Mouse (Mus musculus) granulocyte monocyte progenitor cell, adult 5-6 weeks (primary cell): Measurements from ENCODE around the gene Asb1. TPM values are rescaled to one million over a fixed set of nuclear protein-coding genes. Genes with fewer than 3 reads are reported as not detected.

Source experiments
- ATAC-seq: replicated peaks from 2 replicates; pipeline ENCODE4 v1.8.0; 2016; ENCODE audit warnings: mild to moderate bottlenecking, moderate TSS enrichment, inconsistent platforms; ENCODE audit not compliant: poor library complexity, severe bottlenecking
- total RNA-seq, 2 experiments: library from RNA; stranded (forward) in 1 of 2; stranded (reverse) in 1 of 2; fragments of 200-712, 200-1000 nt in 1 of 2; fragments of >200 nt in 1 of 2; fragmentation: Nextera tagmentation in 1 of 2; gene quantifications; 2 replicates each; pipeline ENCODE4 v1.2.3; 2014 to 2017

Gene Asb1
- total RNA-seq (2014; fragmentation: Nextera tagmentation) (4.2 and 8.1 TPM in 2 replicates), total RNA-seq (2017) (7.9 and 12.2 TPM in 2 replicates)

DNA sequence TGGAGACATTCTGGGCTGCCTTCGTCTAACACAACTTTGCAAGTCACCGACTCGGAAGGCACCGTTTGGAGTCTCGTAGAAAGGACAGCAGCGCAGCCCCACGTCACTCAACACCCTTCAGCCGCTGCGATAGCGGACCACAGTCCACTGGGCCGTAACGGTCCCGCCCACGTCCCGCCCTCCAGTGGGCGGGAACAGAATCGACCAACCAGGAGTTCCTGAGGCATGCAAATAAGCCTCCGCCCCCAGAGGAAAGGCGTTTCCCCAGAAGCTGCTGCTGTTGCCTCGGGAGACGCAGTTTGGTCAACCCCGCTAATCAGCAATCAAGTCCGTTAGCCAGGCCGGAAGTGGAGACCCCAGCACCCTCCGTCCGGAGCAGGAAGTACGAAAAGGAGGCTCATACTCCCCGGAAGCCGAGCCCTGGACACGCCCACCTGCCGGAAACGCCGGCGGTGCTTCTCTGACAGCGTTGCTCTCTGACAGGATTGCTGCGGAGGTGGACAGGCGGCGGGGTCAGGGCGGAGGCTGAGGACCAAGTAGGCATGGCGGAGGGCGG is at the start of gene Asb1:
Gene Asb1, plus strand, starts transcription at position 274 of the 556 bp plus-strand sequence.
- peak; percentile 92 for ATAC-seq

DNA sequence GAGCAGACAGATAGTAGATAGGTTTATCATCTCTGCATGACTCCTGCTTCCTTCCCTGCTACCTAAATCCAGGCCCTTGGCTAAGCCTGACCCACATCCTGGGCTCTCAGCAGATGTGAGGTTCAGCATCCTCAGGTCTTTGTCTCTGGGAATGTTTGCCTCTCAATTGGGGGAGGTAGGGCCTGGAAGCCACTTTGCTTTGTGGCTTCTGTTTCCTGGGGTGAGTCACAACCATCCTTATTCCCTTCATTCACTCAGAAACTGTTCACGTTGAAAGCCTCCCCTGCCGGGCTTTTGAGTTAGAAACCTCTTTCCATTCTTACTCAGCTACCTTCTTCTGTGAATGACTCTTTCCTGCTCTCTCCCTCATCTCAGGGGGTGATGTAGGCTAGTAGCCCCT is 47.6 kb upstream of the Asb1 start:
- no peak for ATAC-seq

DNA sequence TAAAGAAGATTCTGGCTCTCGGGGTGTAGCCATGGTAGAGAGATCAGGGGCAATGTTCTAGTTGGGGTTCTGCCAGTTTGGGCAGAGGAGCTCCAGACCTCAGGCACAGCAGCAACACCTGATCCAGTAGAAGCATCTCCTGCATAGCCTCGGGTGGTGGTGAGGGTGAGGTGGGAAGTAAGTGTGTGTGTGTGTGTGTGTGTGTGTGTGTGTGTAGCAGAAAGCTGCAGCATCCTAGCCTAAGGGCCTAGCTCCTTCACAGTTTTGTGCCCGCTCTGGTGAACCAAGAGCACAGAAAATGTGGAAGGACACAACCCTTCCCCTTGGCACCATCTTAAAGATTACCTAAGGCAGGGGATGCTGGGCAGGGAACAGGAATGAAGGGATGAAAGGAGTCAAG is 46.4 kb upstream of the Asb1 start:
- no peak for ATAC-seq

DNA sequence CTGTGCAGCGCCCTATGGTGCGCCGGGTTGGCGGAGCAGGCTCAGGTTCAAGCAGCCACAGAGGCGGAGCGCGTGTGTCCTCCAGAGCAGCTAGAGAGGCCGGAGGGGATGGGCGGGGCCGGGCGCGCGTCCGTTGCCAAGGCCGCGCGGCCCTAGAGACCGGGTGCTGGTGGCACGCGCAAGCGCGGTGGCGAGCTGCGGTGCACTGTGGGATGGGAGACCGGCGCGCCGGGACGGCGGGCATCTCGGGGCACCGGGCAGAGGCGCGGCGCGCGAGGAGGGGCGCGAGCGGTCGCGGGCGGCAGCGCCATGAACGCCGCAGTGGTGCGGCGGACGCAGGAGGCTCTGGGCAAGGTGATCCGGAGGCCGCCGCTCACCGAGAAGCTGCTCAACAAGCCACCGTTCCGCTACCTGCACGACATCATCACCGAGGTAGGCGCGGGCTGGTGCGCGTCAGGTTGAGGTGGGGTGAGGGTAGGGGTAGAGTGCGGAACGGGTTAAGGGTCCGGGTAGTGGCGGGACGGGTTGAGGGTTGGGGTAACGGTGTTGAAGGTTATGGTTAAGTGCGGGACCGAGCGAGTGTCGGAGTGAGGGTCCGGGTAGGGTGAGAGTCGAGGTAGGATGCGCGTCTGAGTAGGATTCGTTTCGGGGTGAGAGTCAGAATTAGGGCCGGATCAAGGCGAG is 45.7 kb upstream of the Asb1 start, which contains the start of gene Traf3ip1:
Gene Traf3ip1, plus strand, starts transcription at position 191 of the 684 bp plus-strand sequence.
- peak; percentile 96 for ATAC-seq

DNA sequence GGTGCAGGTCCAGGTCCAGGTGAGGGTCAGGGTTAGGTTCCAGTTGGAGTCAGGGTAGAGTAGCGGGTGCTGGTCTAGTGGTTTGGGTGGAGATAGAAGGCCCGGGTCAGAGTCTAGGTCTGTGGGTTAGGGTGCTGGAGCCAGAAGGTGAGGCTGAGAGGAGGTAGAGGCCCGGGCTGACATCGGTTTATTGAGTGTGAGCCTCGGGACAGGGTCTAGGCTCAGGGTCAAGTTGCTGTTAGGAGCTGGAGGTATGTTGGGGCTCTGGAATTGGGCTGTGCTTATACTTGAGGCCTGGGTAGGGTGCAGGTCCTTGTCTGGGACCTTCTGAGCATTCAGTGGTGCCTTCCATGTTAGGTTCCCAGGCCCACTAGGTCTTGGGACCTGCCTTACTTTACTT is 45.0 kb upstream of the Asb1 start:
- no peak for ATAC-seq

DNA sequence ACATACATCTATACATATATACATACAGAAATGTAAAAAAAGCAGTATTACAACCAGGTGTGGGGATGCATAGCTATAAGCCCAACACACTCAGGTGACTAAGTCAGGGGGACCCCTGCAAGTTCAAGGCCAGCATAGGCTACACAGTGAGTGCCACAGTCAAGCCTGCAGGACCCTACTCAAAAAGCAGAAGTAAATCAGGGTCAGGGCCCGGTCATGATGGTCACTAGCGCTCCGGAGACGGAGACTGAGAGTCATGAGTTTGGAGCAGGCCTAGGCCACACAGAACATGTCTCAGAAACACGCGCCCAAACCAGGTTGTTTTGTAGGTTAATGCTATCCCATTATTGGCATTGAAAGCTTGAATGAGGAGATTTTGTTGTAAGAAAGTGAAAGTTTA is 41.8 kb upstream of the Asb1 start:
- ATAC-seq = no peak

DNA sequence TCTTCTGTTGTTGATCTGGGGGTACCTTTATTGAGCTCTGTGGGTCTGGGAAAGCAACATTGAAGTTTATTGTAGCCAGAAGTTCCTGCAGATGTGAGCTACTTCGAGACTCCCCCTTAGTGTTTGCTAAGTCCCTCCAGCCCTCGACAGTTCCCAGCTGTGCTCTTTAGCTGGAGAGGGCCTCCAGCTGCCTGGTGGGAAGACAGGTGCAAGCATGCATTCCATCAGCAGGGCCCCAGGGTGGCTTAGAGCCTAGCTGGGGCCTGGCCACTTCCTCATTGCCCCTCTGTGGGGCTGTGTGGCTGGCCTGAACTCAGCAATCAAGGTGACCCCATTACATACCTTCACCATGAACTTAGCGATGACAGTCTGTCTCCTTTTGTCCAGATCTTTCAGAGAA is 35.7 kb upstream of the Asb1 start:
- ATAC-seq = no peak

DNA sequence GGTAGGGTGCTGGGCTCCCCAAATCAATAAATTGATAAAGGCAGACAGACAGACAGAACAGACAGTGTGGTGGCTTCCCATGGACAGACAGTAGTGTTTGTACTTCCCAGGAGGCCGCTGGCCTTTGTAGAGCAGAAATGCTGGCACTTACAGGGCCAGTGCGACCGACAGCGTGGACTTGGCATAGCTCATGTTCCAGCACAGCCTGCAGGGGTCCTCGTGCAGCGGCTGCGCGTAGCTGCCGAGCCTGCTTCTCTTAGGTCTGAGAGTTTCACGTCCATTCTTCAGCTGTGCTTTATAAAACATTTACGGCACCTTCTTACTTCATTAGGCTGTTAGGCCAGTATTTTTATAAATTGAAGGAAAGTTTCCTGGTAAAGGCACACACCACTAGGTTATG is 25.4 kb upstream of the Asb1 start:
- ATAC-seq = no peak

DNA sequence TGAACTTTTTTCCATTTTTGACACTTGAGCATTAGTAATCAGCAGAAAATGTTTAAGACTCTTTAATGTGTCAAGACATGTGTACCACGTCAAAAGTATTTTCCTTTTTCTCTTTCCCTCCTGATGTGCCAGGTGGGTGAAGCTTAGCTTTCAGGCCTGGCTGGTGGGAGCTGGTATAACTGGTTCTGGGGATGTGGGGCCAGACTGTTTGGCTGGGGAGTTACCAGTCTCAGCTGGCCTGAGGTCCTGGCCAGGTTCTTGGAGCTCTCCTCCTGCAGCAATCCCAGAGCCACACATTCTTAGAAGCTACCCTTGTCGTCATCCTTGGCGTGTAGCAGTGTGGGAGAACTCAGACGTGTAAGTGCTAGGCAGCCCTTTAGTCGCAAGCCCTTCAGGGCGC is 24.7 kb upstream of the Asb1 start:
- no peak for ATAC-seq

DNA sequence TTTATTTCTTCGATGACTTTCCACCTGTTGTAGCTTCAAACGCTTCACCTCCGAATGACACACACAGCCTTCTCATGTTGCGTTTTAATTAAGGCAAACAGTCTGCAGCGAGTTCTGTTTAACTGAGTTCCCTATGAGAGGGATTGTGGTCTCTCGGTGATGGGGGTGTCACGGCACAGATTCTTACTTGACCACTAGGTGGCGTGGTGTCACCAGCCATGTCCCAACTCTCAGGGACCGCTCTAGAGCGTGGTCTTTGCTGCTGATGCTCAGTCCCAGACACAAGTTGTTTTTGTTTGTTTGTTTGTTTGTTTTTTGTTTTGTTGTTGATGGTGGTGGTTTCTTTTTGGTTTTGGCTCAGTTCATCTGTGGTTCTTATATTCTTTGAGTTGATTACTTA is 16.6 kb upstream of the Asb1 start:
- peak; percentile 95 for ATAC-seq

DNA sequence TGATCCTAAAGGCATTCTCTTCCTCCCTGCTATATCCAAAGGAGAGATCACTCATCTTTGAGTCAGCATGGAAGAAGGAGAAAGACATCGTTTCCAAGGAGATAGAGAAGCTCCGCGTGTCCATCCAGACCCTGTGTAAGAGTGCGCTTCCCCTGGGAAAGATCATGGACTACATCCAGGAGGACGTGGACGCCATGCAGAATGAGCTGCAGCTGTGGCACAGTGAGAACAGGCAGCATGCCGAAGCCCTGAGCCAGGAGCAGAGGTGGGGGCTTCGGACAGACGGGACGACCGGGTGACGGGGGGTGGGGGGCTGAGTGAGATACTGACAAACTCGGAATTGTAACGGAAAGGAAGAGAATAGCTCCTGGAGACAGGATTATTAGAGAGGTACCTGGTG is 14.5 kb upstream of the Asb1 start:
- ATAC-seq = no peak

DNA sequence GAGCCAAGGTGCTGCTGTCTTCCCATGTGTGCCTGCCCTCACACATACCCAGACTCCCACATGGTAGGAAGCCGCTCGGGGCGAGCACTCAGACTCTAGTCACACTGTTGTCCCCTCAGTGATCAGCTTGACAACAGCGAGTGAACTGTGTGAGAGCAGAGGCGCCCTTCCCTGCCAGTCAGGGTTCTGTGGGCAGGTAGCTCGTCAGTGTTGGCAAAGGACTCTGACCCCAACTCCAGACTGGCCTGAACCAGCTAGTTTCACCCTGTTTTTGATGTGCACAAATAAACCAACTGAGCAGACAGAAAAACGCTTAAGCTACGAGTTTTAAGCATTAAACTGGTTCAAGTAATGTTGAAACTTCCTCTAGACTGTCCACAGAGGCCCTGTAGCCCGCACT is 10.2 kb upstream of the Asb1 start:
- ATAC-seq = no peak

DNA sequence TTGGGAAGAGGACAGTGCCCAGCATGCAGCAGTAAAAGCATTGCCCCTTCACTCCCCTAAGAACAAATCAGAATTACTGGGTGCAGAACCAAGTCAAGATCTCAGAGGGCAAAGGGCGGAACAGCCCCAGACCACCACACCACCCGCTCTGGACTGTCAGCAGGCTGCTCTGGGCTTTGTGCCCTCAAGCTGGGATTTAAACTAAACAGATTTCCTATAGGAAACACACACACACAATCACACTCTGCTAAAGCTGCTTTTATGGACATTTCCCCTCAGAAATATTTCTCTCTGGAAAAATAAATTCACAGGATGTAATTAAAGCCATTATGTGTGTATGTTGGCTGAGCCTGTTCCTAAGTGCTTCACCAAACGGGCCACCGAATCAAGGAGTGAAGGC is 8.1 kb upstream of the Asb1 start:
- no peak for ATAC-seq

DNA sequence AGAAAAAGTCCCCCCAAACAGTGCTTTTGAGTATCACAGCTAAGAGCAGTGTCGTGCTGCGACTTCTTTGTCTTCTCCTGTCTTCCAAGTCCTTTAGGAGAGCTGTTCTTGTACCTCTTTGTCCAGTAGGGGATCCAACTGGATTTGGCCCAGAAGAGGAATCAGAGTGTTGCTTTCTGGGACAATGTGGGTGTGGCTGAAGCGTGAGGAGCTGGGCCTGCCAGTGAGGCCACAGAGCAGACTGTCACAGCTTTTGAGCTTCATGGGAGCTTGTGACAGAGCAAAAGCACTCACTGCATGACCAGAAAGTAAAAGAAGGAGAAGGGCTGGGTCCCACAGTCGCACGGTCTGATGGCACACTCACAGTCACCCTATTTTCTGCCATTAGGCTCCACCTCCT is 7.5 kb upstream of the Asb1 start:
- ATAC-seq = no peak

DNA sequence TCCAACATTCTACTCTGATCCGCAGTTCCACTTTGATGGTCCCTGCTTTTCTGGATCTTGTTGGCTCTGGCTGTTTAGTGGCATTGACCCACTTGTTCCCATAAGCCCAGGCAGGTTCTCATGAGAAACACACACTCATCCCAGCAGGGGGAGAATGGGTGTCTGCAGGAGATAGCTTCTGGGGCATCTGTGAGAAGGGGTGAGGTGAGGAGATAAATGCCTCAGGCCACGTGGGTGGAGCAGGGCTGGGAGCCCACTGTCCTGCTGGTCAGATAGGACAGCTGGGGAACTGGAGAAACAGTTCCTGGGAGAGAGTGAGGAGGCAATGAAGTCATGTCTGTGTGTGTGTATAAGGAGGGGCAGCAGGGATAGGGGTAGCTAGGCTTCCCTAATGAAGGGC is 6.9 kb upstream of the Asb1 start:
- no peak for ATAC-seq

DNA sequence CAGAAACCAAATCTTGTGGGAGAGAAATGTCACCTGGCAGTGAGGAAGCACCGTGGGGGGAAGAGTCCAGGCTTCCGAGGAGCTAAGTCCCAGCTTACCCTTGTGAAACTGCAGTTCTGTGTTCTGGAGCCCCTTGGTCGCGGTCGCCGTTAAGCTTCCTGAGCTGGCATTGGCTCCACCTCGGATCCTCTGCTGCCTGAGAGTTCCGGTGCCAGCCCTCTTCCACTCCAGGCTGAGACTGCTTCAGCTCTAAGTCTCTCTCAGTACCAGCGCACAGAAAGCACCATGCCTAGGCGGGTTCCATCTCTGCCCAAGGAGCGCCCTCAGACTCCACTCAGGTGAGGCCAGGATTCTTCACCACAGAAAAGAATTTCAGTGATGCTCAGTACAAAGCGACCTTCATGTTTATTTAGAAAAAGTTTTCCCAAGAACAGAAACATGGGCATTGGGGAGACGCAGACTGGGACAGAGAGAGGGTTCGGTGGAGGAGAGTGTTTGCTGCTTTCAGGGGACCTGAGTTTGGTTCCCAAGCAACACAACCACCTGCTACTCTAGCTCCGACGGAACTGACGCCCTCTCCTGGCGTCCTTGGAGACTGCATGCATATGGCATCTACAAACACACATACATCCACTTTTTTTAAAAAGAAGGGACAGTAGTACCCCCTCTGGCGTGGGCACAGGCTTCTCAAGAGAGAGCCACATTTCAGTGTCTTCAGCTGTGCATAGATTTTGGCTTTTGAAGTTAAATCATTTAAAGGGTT is 6.2 kb upstream of the Asb1 start:
- ATAC-seq = no peak

DNA sequence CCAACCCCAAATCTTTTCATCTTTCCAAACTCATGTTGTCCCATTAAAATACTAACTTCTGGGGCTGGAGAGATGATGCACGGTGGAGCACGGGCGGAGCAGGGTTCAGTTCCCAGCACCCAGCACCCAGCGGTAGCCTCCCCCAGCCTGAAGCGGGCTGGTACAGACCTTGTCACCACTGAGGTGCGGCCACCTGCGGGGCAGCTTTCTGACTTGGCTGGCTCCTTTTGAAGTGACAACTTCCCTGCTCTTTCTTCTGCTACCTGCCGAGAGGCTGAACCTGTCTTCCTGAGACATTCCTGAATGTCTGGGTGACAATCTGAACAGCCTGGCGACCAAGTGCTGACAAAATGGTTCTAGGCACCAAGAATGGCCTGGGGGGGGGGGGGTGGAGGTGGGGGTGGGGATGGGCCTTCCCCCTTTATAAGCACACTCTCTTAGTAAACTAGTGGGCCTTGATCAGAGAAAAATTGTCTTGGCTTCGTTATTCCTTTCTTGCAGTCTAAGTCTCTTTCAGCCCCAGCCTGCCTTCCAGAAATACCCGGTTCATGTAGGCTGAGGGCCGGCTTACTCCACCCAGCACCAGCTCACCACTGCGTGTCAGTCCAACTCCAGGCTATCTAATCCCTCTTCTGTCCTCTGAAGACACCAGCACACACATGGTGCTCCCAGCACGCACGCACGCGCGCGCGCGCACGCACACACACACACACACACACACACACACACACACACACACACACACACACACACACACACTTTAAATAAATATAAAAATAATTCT is 2.4 kb upstream of the Asb1 start:
- no peak for ATAC-seq

DNA sequence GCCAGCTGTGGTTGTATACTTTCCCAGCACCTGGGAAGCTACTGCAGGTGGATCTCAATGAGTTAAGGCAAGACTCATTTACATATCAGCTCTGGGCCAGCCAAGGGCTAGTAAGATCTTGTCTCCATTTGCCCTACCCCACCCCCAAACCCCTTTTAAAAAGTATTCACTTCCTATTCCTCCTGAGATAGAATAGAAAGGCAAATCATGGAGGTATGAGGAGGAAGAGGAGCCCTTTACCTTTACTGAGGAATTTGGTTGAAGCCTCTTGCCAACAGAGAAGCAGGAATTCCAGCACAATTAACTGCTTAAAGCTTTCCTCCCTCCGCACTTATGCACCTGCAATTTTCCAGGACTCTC is 1.8 kb upstream of the Asb1 start:
- ATAC-seq = no peak

DNA sequence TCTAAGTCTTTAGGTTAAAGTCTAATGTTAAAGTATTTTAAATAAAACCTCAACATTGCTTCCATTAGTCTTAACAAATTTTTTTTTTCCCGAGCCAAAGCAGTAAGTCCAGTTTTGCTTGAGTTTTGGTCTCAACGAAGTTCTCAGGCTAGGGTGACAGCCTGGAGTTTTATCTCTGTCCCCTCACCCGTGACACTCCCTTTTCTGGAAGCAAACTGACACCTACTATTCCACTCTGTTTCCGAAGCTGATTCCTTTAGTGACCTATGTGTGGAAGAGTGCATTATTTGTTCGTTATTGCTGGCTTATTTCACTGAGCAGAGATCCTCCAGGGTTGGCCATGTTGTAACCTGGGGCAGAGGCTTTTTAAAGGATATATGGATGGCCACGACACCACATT is 1.1 kb upstream of the Asb1 start:
- ATAC-seq = no peak

DNA sequence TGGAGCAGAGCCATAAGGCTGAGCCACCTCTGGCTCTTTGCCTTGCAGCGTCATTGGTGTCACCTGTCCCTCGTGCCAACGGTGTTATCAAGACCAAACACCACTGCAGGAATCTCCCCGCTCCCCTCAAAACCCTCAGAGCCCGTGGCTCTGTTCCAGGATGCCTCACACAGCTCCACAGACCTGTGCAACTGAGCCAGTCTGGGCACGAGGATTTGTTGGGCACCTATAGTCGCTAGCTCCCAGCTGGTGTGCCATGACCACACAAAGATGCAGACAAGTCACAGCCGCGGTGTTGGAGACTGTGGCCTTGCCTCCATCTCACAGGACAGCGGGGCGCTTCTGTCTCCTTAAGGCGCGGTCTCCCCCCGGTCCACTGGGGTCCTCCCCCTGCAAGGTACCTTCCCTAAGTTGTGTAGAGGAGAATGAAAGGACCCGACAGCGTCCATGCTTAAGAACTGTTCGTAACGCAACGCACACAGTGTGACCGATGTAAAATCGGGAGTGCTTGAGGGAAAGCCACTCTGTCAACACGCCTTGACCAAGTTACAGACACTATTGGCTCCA is 557 bp upstream of the Asb1 start:
- peak; percentile 18 for ATAC-seq
